Mouse (Mus musculus) midbrain, postnatal 0 days (tissue): ENCODE results near the gene Rps6kb1. TPM values are rescaled to one million over a fixed set of nuclear protein-coding genes. Genes with fewer than 3 reads are reported as not detected.

ENCODE experiments used
- ATAC-seq: fragments of 200-750 bp; cut with Nextera tagmentation; 2 replicates; pipeline ENCODE4 v1.8.0; 2017; ENCODE audit warnings: moderate number of reproducible peaks, mild to moderate bottlenecking, moderate TSS enrichment, moderate library complexity; ENCODE audit not compliant: low FRiP score
- DNase-seq: peaks from one replicate; pipeline ENCODE4 v3.0.0-alpha.2; 2015; ENCODE audit warnings: low spot score
- H3K27ac ChIP-seq: fragments of 300-500 bp; sonication (generic); 2 replicates; pipeline ENCODE4 v1.5.1; 2014; ENCODE audit warnings: low read depth, mild to moderate bottlenecking, low read length, mixed read lengths
- H3K27me3 ChIP-seq: fragments of 300-500 bp; sonication (generic); 2 replicates; pipeline ENCODE4 v1.6.1; 2014; ENCODE audit warnings: low read length, control low read depth, mixed read lengths; ENCODE audit not compliant: insufficient read depth
- H3K36me3 ChIP-seq: fragments of 300-500 bp; sonication (generic); 2 replicates; pipeline ENCODE4 v1.6.1; 2014; ENCODE audit warnings: low read length, control low read depth, mixed read lengths; ENCODE audit not compliant: insufficient read depth
- H3K4me1 ChIP-seq: fragments of 300-500 bp; sonication (generic); 2 replicates; pipeline ENCODE4 v1.6.1; 2014; ENCODE audit warnings: mild to moderate bottlenecking, control low read depth, antibody characterized with exemption, low read length, mixed read lengths; ENCODE audit not compliant: insufficient read depth
- H3K4me2 ChIP-seq: fragments of 300-500 bp; sonication (generic); 2 replicates; pipeline ENCODE4 v1.6.1; 2014; ENCODE audit warnings: low read depth, mild to moderate bottlenecking, low read length, mixed read lengths; ENCODE audit not compliant: poor library complexity, severe bottlenecking
- H3K4me3 ChIP-seq: fragments of 300-500 bp; sonication (generic); 2 replicates; pipeline ENCODE4 v1.5.1; 2014; ENCODE audit warnings: low read depth, mild to moderate bottlenecking, low read length, moderate library complexity
- H3K9ac ChIP-seq: fragments of 300-500 bp; sonication (generic); replicated peaks from 2 replicates; pipeline ENCODE4 v1.6.1; 2014; ENCODE audit warnings: mild to moderate bottlenecking, low read length, moderate library complexity, mixed read lengths; ENCODE audit not compliant: poor library complexity, severe bottlenecking
- H3K9me3 ChIP-seq: fragments of 300-500 bp; sonication (generic); 2 replicates; pipeline ENCODE4 v1.6.1; 2016; ENCODE audit warnings: low read length, control low read depth
- CTCF ChIP-seq: IDR thresholded peaks from 2 replicates; pipeline ENCODE4 v1.5.1; 2016; ENCODE audit warnings: antibody characterized with exemption, mild to moderate bottlenecking
- WGBS: fragments of 180-500 bp; shearing (Covaris S2); extraction: QIAGEN DNeasy Blood & Tissue Kit; methylation state at CpG from one replicate; pipeline ENCODE4 v1.1.7; 2014; 5-methylcytosine and 5-hydroxymethylcytosine counted together
- polyA plus RNA-seq: library from polyadenylated mRNA; unstranded; fragments of >200 nt; fragmentation: Nextera tagmentation; extraction: Ambion mirVana; gene quantifications from 2 replicates; pipeline ENCODE4 v1.2.1, GENCODE M21; 2015
- total RNA-seq: library from RNA; depleted of rRNA; stranded (reverse); fragments of >200 nt; gene quantifications from 2 replicates; pipeline ENCODE4 v1.2.3, GENCODE M21; 2014

Gene Rps6kb1
- total and polyA plus RNA-seq, 2 experiments from 2014 or later = 35.6 to 59.6 TPM

DNA sequence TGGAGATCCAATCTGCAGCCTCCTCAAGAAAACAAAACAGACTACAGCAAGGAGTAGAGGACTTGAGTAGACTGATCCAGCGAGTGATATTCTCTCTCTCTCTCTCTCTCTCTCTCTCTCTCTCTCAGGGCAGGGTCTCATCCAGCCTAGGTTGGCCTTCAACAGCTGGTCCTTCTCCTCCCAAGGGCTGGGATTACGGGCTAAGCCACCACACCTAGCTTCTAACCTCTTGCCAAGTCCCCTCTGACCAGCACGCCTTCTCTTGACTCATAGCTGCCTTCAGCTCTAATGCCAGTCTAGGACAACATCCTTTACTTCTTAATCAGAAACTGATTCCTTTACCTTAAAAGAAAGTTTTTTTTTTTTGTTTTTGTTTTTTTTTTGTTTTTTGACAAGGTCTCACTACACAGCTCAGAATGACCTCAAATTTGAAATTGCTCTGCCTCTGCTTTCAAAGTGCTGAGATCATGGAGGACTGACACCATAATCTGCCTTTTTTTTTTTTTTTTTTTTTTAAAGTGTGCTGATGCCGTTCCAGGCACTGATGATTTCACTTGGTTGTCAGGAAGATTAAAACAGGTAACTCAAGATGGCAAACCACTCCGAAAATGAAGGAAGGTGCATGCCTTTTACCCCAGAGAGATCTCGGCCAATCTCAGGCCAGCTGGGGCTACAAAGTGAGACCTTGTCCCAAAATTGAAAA lies 33.7 kb upstream of the Rps6kb1 start:
- WGBS = 88% methylated on average over 6 of the region's 6 CpGs
- Histone ChIP-seq H3K4me3 (no peak overlapping the region), H3K27me3 (no peaks in the 10 kb centered on the region), H3K4me2 (no peak overlapping the region), H3K9ac (no peak overlapping the region), H3K4me1 (no peaks in the 10 kb centered on the region), H3K36me3 (no peaks in the 10 kb centered on the region), H3K27ac (0 out of 2 replicates have a peak overlapping the region, but pooled peaks have one; percentile 26), H3K9me3 (no peaks in the 10 kb centered on the region)
- ATAC-seq (no peak), DNase-seq (no peak)
- TF ChIP-seq CTCF = no peak

- no peak for TF ChIP-seq CTCF
- no peak overlapping the region for H3K9ac ChIP-seq
These were observed 32.6 kb upstream of the Rps6kb1 start for GRCm38 (mm10) chr11:86577231-86577630.

GRCm38 (mm10) chr11:86575632-86576378 lies 31.2 kb upstream of the Rps6kb1 start:
- Histone ChIP-seq H3K9ac (no peak overlapping the region), H3K9me3 (no peaks in the 10 kb centered on the region), H3K4me2 (no peak overlapping the region), H3K4me3 (no peak overlapping the region), H3K4me1 (no peaks in the 10 kb centered on the region), H3K27me3 (no peaks in the 10 kb centered on the region), H3K27ac (no peak overlapping the region), H3K36me3 (no peaks in the 10 kb centered on the region)
- ATAC-seq (no peak), DNase-seq (no peak)
- no peak for TF ChIP-seq CTCF
- 80% methylated on average over 7 of the region's 7 CpGs for WGBS

More at GRCm38 (mm10) chr11:86577231-86577630, 32.6 kb upstream of the Rps6kb1 start:
- 81% methylated on average over 4 of the region's 4 CpGs for WGBS
- Histone ChIP-seq H3K4me2 (no peak overlapping the region), H3K27ac (no peak overlapping the region), H3K36me3 (no peaks in the 10 kb centered on the region), H3K4me3 (no peak overlapping the region), H3K4me1 (no peaks in the 10 kb centered on the region), H3K27me3 (no peaks in the 10 kb centered on the region), H3K9me3 (no peaks in the 10 kb centered on the region)
- ATAC-seq = no peak
- no peak for DNase-seq

DNA sequence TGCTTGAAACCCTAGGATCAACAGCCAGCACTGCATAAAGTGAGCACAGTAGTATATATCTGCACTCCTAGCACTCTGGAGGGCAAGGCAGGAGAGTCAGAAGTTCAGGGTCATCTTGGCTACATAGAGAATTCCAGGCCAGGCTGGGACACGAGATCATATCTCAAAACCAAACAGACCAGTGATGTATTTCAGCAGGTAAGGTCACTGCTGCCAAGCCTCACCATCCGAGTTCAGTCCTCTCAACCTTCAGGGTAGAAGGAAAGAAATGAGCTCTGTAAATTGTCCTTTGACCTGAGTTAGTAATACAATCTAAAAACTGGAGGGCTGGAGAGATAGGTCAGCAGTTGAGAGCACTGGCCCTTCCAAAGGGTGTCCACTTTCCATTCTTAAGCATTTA lies 29.8 kb upstream of the Rps6kb1 start:
- Histone ChIP-seq H3K4me1 (no peaks in the 10 kb centered on the region), H3K27me3 (no peaks in the 10 kb centered on the region), H3K4me3 (no peak overlapping the region), H3K4me2 (no peak overlapping the region), H3K36me3 (no peaks in the 10 kb centered on the region), H3K9me3 (no peaks in the 10 kb centered on the region), H3K9ac (no peak overlapping the region), H3K27ac (no peak overlapping the region)
- 74% methylated on average over 2 of the region's 2 CpGs for WGBS
- TF ChIP-seq CTCF = no peak
- ATAC-seq (no peak), DNase-seq (no peak)

DNA sequence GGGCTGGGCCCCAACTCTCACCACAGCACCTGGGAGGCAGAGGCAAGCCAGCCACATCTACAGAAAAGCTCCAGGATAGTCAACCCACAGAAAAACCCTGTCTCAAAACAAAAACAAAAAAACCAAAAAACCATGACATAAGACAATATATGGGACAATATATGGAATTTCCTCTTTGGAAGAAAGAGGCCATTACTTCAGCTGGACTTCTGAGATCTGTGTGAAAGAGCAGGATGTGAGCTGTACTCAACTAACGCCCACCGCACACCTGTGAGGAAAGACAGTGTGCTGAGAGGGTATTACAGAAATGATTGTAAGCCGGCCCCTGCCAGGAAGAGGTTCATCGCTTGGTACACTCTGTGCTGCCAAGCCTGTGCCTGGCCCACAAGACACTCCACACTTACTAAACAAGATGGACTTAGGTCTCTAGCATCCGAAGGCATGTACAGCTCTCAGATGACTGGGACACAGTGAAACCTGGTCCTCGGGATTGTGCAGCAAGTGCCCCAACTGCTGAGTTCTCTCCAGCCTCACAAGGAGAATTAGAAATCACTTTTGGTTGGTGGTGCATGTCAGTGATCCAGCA lies 29.1 kb upstream of the Rps6kb1 start:
- no peak overlapping the region for H3K4me3 ChIP-seq
- no peak overlapping the region for H3K4me2 ChIP-seq
- TF ChIP-seq CTCF = no peak
- ATAC-seq (no peak), DNase-seq (no peak)
- H3K36me3 ChIP-seq = no peaks in the 10 kb centered on the region
- no peaks in the 10 kb centered on the region for H3K27me3 ChIP-seq
- H3K4me1 ChIP-seq = no peaks in the 10 kb centered on the region
- H3K9ac ChIP-seq = no peak overlapping the region
- no peaks in the 10 kb centered on the region for H3K9me3 ChIP-seq
- no peak overlapping the region for H3K27ac ChIP-seq
- 87% methylated on average over 6 of the region's 6 CpGs for WGBS

DNA sequence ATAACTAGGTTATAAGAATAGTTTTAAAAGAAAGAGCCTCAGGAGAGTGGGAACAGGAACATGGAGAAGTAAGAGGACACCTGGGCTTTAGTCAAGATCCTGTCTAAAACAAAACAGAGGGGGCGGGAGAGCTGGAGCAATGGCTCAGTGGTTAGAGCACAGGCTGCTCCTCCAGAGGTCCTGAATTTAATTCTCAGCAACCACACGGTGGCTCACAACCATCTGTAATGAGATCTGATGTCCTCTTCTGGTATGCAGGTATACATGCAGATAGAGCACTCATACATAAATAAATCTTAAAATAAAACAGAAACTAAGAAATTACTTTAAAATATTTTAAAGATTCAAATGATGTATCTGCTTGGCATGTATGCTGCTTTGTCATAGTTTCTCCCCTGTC lies 28.0 kb upstream of the Rps6kb1 start:
- 82% methylated on average over 2 of the region's 2 CpGs for WGBS
- Histone ChIP-seq H3K27me3 (no peaks in the 10 kb centered on the region), H3K4me2 (no peak overlapping the region), H3K4me3 (no peak overlapping the region), H3K27ac (no peak overlapping the region), H3K9me3 (no peaks in the 10 kb centered on the region), H3K9ac (no peak overlapping the region), H3K36me3 (no peaks in the 10 kb centered on the region), H3K4me1 (no peaks in the 10 kb centered on the region)
- peak; percentile 10; the same call in 1 of the 2 replicates for TF ChIP-seq CTCF
- no peak for DNase-seq
- ATAC-seq = no peak
